Mouse (Mus musculus) Patski (cell line): ENCODE measurements around the gene Msi2. TPM values are rescaled to one million over a fixed set of nuclear protein-coding genes. Genes with fewer than 3 reads are reported as not detected.
A peak's percentile ranks its signal among the peaks of the same experiment; 100 is the strongest.

Experiments
- ATAC-seq: fragments of 100-300 bp; one replicate; pipeline ENCODE4 v1.8.0; 2021
- CTCF ChIA-PET: fragments of 350-600 bp; sonication (Branson Sonifier 250); formaldehyde crosslinking; loops from one replicate; lab custom pipeline; 2022; ENCODE audit warnings: inconsistent platforms; lab: Charles Lee
- POLR2A ChIA-PET: fragments of 350-600 bp; sonication (Branson Sonifier 250); formaldehyde crosslinking; loops from one replicate; lab custom pipeline; 2022; ENCODE audit warnings: antibody characterized with exemption, inconsistent platforms; lab: Charles Lee
- DNase-seq: peaks from one replicate; pipeline ENCODE4 v3.0.0-alpha.2; 2011; ENCODE audit warnings: low read depth, low spot score
- H3K27me3 ChIP-seq: fragments of 371-371 bp; one replicate; pipeline ENCODE4 v1.5.1; 2021
- CTCF ChIP-seq: fragments of 100-300 bp; IDR thresholded peaks from one replicate; pipeline ENCODE4 v1.5.1; 2021
- in situ Hi-C: fragments of 300-500 bp; cut with MboI; formaldehyde crosslinking; loops from 3 replicates; pipeline ENCODE4 v1.11.1; 2018; ENCODE audit warnings: low pct_unique_long_range_greater_than_20kb, mixed read lengths
- polyA plus RNA-seq: library from polyadenylated mRNA; unstranded; gene quantifications from one replicate; pipeline ENCODE4 v1.2.3, GENCODE M21; 2021

Msi2 gene
- polyA plus RNA-seq, 1 experiment from 2014 or later: 72.3 TPM

DNA sequence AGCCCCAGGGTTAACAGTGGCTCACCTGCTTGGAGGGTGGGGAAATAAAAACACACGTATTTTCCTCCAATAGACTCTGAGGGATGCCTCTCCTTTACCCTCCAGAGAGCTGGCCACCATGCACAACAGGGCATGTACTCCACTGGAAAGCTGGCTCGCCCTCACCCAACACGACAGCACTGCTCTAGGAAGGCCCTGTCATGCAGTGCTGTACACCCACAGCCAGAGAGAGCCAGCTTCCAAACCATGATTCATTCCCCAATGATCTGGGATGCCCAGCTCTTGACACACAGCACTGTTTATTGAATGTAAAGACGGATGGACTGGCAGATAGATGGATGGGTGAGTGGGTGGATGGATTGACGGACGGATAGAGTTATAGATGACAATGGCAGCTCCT, 269.1 kb downstream of the Msi2 start:
- POLR2A ChIA-PET: no interaction called here
- no peak for TF ChIP-seq CTCF
- DNase-seq (no peak), ATAC-seq (peak; percentile 64)
- in situ Hi-C loops: no loop called here
- CTCF ChIA-PET: no interaction called here
- no peaks in the 10 kb centered on the region for H3K27me3 ChIP-seq

DNA sequence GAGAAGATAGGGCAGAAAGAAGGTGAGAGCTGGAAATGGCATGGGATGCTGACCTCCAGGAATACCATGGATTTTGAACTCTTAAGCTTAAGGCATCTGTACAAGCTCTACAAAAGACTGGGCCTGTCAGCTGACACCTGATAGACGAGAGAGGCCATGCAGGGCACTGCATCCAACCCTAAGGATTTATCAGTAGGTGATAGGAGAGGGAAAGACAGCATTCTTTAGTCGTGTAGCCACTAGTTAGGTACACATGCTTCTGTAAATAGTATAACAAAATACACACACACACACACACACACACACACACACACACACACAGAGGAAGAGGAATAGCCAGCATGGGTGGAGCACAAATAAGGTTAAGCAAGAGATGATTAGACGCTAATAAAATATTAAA, 269.7 kb downstream of the Msi2 start:
- in situ Hi-C loops: no loop called here
- no peak for TF ChIP-seq CTCF
- CTCF ChIA-PET: interaction anchor here (1.3 to 1.4 kb wide), 2 partner anchors 9 to 19 kb away, joined by 3 read pairs; no protein-coding TSS in a partner anchor
- ATAC-seq: no peak
- DNase-seq: no peak
- POLR2A ChIA-PET: no interaction called here
- H3K27me3 ChIP-seq: no peaks in the 10 kb centered on the region

DNA sequence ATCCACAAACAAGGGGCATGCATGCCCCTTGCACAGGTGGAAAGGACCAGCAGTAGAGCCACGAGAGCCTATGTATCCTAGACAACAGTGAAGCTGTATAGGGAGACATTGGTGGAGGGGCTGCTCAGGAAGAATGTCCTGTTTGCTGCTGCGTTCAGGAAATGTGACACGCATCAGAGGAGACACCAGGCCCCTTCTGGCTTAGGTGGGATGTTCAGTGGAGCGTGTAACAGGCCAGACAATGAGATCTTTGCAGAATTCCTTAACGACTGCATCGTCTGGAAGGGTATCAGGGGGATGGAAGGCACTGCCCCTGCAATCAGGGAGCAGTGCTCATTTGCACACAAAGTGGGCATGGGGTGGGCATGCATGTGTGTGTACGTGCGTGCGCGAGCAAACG, 271.0 kb downstream of the Msi2 start:
- in situ Hi-C loops: no loop called here
- ChIA-PET POLR2A (interaction anchor here (0.6 kb wide), 1 partner anchor 8 kb away, joined by 3 read pairs; no protein-coding TSS in a partner anchor), CTCF (interaction anchor here (1.3 to 1.4 kb wide), 2 partner anchors 10 to 20 kb away, joined by 3 read pairs; no protein-coding TSS in a partner anchor)
- peak; percentile 41 for ATAC-seq
- no peaks in the 10 kb centered on the region for H3K27me3 ChIP-seq
- TF ChIP-seq CTCF: no peak
- peak; percentile 73 for DNase-seq

DNA sequence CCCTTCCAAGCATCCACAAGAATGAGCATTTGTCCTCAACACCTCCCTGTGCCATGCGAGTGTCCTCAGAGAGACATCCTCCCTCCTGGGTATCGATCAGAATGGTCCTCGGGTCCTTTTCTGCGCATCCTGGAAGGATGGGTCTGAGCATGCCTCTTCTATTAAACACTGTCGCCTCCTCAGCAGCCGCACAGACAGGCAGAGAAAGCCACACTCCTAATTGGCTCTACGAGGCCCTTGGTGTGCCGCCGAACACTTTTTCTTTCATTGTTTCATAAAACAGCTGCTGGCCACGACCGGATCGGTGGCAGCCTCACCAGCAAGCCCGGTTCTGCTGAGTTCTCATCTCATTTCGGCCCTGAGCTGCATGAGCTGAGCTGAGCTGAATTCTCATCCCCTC, 274.4 kb downstream of the Msi2 start:
- ChIA-PET POLR2A (no interaction called here), CTCF (no interaction called here)
- no peak for ATAC-seq
- no peak for TF ChIP-seq CTCF
- no peak for DNase-seq
- no peaks in the 10 kb centered on the region for H3K27me3 ChIP-seq
- in situ Hi-C loops: no loop called here

DNA sequence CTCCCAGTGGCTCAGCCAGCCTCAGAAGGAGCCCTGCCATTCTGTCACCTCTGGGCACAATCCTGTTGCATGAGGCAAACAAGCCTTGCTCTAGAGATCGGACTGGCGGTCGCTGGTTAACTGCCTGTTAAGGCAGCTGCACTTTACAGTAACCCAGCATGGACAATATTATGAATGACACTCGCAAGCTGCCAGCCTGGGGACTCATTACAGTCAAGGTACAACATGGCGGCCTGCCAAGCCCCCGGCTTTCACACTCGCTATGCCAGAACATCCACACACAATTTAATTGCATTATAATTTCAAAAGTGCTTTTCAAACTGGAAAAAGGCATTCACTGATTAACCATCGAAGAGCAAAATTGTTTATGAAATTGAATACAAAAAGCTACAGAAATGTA, 275.0 kb downstream of the Msi2 start:
- no peaks in the 10 kb centered on the region for H3K27me3 ChIP-seq
- DNase-seq (no peak), ATAC-seq (no peak)
- in situ Hi-C loops: no loop called here
- POLR2A ChIA-PET: no interaction called here
- TF ChIP-seq CTCF: no peak
- CTCF ChIA-PET: no interaction called here

DNA sequence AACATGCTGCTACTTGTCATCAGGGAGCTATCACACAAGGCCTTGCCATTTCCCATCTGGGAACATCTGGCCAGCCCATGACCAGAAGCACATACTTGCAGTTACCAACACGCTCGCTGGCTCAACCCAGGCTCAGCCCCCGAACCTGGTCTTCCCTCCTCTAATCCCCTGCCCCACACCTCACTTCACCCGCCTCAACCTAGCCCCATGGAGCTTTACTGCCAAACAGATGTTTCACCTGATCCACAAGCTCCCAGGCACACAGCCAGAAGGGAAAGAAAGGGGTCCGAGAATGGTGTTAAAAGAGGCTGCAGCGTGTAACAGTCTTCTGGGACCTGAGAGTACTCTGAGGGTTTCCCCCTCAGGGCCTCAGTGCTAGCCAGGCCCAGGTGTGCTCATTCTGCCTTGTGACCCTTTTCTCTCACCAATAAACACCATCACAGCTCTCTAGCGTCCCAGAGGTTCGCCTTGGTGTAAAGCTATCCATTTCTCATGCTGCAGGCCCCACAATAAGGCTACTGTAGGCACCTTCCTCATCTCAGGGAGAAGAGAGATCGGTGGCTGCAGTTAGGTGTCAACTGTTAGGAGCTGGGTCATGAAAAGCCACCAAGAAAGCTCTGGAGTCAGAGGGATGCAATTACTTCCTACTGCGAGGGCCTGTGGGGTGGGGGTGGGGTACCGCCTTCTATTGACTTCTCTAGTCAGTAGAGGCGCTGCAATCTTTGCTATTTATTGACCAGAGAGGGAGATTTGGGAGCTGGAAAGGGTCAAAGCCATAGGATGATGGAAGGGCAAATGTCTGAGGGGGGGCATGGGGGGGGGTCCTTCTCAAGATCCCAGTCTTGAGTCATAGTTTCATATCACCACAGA, 276.2 kb downstream of the Msi2 start:
- POLR2A ChIA-PET: no interaction called here
- CTCF ChIA-PET: interaction anchor here (1.3 to 1.8 kb wide), 2 partner anchors 12 to 15 kb away, joined by 4 read pairs; no protein-coding TSS in a partner anchor
- H3K27me3 ChIP-seq: no peaks in the 10 kb centered on the region
- in situ Hi-C loops: no loop called here
- DNase-seq (no peak), ATAC-seq (no peak)
- TF ChIP-seq CTCF: no peak

DNA sequence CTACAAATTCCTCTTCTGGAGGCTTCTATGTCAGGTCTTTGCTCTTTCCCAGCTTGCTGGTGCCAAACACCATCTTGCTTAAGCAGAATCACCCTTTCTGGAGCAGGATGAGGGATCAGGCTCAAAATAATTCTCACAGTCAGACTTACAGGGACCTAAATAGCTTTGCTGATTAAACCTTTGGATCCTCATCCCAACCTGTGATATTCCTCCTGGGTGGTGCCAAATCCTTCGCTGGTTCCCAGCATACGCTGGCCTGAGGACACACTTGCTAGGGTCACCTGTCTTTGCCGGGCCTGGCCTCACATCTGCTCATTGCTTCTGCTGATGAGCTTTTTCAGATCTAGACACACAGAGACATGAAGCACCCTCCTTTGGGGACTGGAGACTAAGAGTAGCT, 279.7 kb downstream of the Msi2 start:
- no peak for TF ChIP-seq CTCF
- H3K27me3 ChIP-seq: no peaks in the 10 kb centered on the region
- in situ Hi-C loops: no loop called here
- ChIA-PET CTCF (interaction anchor here (0.8 to 1.5 kb wide), 4 partner anchors 11 to 275 kb away, joined by 3 to 5 read pairs (median 3); no protein-coding TSS in a partner anchor), POLR2A (no interaction called here)
- DNase-seq (no peak), ATAC-seq (no peak)

DNA sequence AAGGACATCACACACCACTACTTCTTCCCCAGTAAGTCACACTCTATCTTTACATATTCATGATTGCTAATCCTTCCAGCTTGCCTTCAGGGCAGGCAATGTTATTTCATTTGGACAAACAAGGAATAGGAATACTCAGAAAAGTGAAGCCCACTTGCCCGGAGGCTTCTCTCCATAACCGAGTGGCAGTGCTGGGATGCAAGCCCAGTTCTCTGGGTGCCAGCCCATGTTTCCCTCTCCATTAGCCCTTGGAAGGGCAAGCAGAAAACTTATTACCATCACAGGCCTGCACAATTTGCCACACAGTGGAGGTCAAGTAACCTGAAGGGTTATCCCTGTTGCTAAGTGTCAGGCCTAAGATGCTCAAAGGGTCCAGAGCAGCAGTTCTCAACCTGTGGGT, 281.7 kb downstream of the Msi2 start:
- CTCF ChIA-PET: no interaction called here
- ATAC-seq: no peak
- POLR2A ChIA-PET: no interaction called here
- H3K27me3 ChIP-seq: no peaks in the 10 kb centered on the region
- no peak for DNase-seq
- TF ChIP-seq CTCF: no peak
- in situ Hi-C loops: no loop called here

DNA sequence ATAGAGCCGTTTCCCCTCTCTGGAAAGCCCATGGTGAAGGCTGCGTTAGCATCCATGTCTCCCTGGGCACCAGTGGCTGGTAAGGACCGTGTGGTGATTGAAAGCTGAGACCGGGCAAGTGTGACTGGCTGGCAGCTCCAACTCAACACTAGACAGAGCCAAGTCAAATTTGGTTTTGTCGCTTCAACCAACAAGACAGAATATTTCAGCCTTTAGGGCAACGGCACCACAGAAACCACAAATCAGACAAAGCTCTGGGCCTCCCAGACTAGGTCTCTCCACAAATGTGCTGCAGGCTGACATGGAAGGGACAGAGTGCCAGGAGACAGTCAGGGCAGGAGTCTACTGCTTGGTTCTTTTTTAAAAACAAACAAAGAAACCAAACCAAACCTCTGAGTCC, 282.8 kb downstream of the Msi2 start:
- CTCF ChIA-PET: interaction anchor here (1.2 to 1.6 kb wide), 2 partner anchors 17 kb away, joined by 3 to 5 read pairs; no protein-coding TSS in a partner anchor
- in situ Hi-C loops: no loop called here

DNA sequence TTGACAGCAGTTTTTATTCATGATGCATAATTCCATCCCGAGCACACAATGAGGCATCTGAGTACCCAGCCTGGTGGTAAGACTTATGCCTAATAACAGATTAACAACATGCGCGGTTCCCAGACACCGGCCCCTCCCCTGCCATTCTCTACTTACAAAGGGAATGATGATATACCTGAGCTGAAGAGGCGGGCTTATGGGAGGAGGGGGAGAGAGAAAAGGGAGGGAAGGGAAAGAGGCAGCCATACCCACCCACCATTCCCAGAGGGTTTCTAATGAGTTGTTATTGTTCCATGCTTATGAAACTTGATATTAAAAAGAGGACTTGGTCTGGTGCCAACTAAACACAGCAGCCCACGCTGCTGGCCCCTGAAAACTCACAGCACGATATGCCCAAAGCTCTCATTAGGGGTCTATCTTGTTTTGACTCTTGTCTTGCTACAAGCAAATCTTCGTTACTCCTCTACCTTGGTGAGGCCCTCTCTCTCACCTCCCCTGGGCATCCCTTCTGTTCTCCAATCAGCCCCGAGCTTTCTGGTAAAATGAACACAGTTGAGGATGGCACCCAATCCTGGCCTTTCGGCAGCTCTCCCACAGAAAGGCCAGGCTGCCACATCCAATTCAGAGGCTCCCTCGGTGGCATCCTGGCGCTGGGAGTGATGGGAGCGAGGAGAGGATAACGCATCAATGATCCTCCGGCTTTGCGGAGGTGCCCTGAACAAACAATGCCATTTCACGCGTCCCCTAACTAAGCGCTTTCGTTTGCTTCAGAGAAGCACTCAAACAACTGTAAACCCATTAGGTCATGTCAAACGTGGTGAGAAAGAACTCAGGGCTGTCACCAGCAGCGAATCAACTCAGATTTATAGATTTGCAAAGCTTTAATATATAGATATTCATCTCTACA, 286.7 kb downstream of the Msi2 start:
- ATAC-seq: no peak
- CTCF ChIA-PET: no interaction called here
- no peak for DNase-seq
- TF ChIP-seq CTCF: no peak
- H3K27me3 ChIP-seq: no peaks in the 10 kb centered on the region
- in situ Hi-C loops: no loop called here
- POLR2A ChIA-PET: no interaction called here

More for the DNA sequence above, 282.8 kb downstream of the Msi2 start:
- no peak for TF ChIP-seq CTCF
- DNase-seq (no peak), ATAC-seq (no peak)
- H3K27me3 ChIP-seq: no peaks in the 10 kb centered on the region
- POLR2A ChIA-PET: no interaction called here
